Mouse (Mus musculus) cerebellum, adult 2 months (tissue): Measurements from ENCODE around the gene Hpse2.

Experiments
- CTCF ChIP-seq: fragments of 200-500 bp; IDR thresholded peaks from 2 replicates; pipeline ENCODE4 v1.5.1; 2011; ENCODE audit warnings: low read depth, mild to moderate bottlenecking, control low read depth, low read length, moderate library complexity, borderline replicate concordance; ENCODE audit not compliant: insufficient read depth
- POLR2A ChIP-seq: fragments of 200-500 bp; IDR thresholded peaks from 2 replicates; pipeline ENCODE4 v1.6.1; 2011; ENCODE audit warnings: low read length, control low read depth, borderline replicate concordance; ENCODE audit not compliant: insufficient read depth

- TF ChIP-seq CTCF (no peak), POLR2A (no peak)
Observed at GRCm38 (mm10) chr19:42909719-42910118, 478.4 kb downstream of the Hpse2 start.
